Mouse (Mus musculus): ENCODE results near the gene Gna14.

Gna14 gene

DNA sequence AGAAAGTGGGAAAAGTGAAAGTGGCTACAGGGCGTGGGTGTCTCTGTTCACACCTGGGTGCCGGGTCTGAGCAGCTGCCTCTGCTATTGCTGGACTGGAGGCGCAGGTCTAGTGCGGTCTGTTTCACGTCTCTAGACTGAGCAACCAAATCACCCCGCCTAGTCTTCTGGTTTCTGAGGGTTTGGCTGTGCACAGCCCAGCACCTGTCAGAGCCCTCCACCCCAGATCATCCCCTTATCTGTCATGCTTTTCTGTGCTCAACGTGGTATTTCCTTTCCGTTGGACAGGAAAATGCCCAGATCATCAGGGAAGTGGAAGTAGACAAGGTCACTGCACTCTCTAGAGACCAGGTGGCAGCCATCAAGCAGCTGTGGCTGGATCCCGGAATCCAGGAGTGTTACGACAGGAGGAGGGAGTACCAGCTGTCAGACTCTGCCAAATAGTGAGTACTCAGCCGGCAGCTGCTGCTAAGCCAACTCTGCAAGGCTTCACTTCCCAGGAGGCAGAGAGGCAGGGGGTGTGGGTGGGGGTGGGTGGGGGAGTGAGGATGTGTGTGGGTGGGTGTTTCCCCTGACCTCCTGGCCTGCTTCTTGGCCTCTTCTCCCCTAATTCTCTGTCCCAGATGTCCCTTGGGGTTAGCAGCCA is 163.2 kb downstream of the Gna14 start:
- DNase-seq: peak; percentile 9 to 20

DNA sequence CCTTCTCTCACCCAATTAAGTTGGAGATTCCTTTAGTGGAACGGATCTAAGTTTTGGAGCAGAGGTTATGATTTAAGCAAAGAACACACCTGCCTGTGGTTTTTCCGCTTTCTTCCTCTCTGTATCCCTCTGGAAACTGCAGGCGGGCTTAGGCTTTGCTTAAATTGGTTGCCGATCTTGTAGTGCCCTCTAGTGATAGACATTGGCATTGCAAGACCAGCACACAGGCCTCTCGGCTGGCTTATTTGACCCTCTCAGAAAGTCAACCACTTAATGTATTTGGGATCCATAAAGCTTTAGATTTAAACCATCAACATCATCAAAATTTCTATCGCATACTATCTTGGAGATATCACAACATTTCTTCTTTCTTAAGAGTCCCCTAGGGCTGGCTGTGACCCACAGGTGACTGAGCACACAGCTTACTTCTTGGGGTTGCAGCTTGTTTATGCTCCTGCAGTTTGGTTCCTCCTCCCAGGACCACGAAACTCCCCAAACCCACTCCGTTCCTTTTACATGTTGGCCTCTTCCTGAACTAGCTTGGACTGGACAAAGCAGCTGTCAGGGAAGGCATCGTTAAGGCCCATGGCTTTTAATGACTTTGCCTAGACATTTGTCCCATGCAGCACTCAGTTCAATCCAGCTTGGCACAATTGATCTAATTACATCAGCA is 163.9 kb downstream of the Gna14 start:
- peak; percentile 89 to 93 for DNase-seq

GRCm38 (mm10) chr19:16602026-16602425 is 166.5 kb downstream of the Gna14 start:
- DNase-seq: no peak

- DNase-seq: no peak
These were observed 172.1 kb downstream of the Gna14 start for GRCm38 (mm10) chr19:16607634-16608033.

- no peak for DNase-seq
These were observed 187.6 kb downstream of the Gna14 start for GRCm38 (mm10) chr19:16623154-16623553.

- no peak for DNase-seq
These were observed 189.4 kb downstream of the Gna14 start for GRCm38 (mm10) chr19:16624994-16625393.

DNA sequence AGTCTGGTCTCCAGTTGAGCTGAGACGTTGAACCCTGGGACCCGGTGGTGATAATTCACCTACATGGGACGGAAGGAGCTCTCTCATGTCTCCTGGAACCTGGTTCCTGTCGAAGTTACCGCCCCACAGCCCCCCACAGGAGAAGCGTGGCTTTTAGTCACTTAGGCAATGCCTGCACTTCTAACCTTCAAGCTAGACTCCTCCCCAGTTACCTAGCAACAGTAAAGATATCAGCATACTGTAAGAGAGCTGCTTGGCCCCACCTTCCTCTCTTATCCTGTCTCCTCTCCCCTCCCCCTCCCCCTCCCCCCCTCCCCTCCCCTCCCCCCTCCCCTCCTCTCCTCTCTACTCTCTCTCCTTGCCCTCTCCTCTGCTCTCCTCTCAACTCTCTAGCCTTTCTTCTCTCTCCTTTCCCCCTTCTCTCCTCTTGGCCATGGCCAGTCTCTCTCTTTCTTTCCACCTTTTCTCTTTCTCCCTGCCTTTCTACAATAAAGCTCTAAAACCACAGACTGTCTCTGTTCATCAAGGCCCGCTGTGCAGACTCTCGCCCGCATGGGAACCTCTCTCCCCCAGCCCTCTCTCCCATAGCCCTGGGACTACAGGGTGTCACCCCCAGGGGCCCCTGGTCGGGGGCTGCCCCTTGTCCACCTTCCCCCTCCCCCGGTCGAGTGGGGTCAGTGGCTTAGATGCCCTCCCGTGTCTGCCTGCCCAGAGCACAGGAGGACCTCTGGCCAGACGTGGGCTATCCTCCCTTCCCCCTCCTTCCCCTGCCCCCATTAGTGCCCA is 190.2 kb downstream of the Gna14 start:
- no peak for DNase-seq

Measured in cerebellum, postnatal 10 days (tissue).